Mouse (Mus musculus) forebrain, embryonic 16.5 days (tissue): ENCODE results near the gene Gm45062. TPM values are rescaled to one million over a fixed set of nuclear protein-coding genes. Genes with fewer than 3 reads are reported as not detected.

Experiments used
- ATAC-seq: fragments of 200-750 bp; cut with Nextera tagmentation; 2 replicates; pipeline ENCODE4 v1.8.0; 2017; ENCODE audit warnings: mild to moderate bottlenecking, moderate library complexity
- H3K27ac ChIP-seq: fragments of 300-500 bp; sonication (generic); 2 replicates; pipeline ENCODE4 v1.5.1; 2014; ENCODE audit warnings: low read length, control low read depth
- H3K27me3 ChIP-seq: fragments of 300-500 bp; sonication (generic); replicated peaks from 2 replicates; pipeline ENCODE4 v1.6.1; 2014; ENCODE audit warnings: low read length; ENCODE audit not compliant: control insufficient read depth, insufficient read depth
- H3K36me3 ChIP-seq: fragments of 300-500 bp; sonication (generic); 2 replicates; pipeline ENCODE4 v1.6.1; 2014; ENCODE audit not compliant: control insufficient read depth, insufficient read depth
- H3K4me1 ChIP-seq: fragments of 300-500 bp; sonication (generic); replicated peaks from 2 replicates; pipeline ENCODE4 v1.6.1; 2014; ENCODE audit warnings: low read length; ENCODE audit not compliant: control insufficient read depth, insufficient read depth
- H3K4me2 ChIP-seq: fragments of 300-500 bp; sonication (generic); 2 replicates; pipeline ENCODE4 v1.6.1; 2014; ENCODE audit warnings: mild to moderate bottlenecking, low read length, control low read depth
- H3K4me3 ChIP-seq: fragments of 300-500 bp; sonication (generic); replicated peaks from 2 replicates; pipeline ENCODE4 v1.5.1; 2014; ENCODE audit warnings: mild to moderate bottlenecking, low read length, control low read depth
- H3K9ac ChIP-seq: fragments of 300-500 bp; sonication (generic); replicated peaks from 2 replicates; pipeline ENCODE4 v1.6.1; 2014; ENCODE audit warnings: low read depth, low read length, control low read depth
- H3K9me3 ChIP-seq: fragments of 300-500 bp; sonication (generic); 2 replicates; pipeline ENCODE4 v1.6.1; 2016; ENCODE audit warnings: low read length; ENCODE audit not compliant: control insufficient read depth
- WGBS: fragments of 180-500 bp; shearing (Covaris S2); extraction: QIAGEN DNeasy Blood & Tissue Kit; methylation state at CpG from one replicate; pipeline ENCODE4 v1.1.7; 2014; 5-methylcytosine and 5-hydroxymethylcytosine counted together
- polyA plus RNA-seq: library from polyadenylated mRNA; unstranded; fragments of >200 nt; fragmentation: Nextera tagmentation; extraction: Ambion mirVana; gene quantifications from 2 replicates; pipeline ENCODE4 v1.2.1, GENCODE M21; 2015

The Gm45062 gene
- polyA plus RNA-seq, 1 experiment from 2014 or later = 24.3 TPM

DNA sequence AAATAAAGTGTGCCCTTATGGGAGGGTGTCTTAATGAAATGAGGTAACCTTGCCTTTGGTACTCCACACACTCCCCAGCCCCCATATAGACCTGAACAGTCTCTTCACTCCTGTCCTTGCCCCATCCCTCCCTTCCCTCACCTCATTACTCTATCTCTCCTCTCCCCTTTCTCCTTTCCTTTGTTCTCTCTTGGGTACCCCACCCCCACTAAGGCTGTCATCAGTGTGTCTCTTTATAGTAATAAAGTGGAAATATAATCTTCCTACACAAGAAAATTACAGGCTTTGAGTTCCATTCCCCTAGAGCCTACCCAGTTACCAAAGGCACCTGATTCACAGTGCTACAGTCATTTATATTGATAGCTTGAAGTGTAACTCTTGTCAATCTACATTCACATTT, 134.8 kb downstream of the Gm45062 start:
- peak; percentile 28; the same call in 1 of the 2 replicates for ATAC-seq
- Histone ChIP-seq H3K9ac (no peak overlapping the region), H3K9me3 (no peaks in the 10 kb centered on the region), H3K4me1 (peaks cover 5% of the 10 kb centered on the region), H3K4me3 (no peak overlapping the region), H3K27me3 (no peaks in the 10 kb centered on the region), H3K27ac (no peak overlapping the region), H3K4me2 (no peak overlapping the region), H3K36me3 (no peaks in the 10 kb centered on the region)

DNA sequence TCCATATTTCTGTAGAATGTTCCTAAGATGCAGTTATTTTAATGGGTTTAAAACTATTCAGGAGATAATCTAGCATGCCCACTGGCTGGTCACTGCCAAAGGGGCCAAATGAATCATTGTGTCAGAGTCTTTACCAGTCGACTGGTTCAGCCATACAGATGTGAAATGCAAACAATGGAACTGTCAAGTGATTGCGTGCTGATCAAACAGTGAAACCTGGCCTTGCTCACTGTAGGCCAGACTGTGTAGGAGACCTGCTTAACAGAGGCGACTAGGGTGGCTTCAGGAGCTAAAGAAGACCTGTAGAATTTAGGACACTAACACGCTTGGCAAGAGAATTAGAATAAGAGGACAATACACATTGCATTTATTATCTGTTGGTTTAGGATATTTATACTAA, 135.8 kb downstream of the Gm45062 start:
- Histone ChIP-seq H3K36me3 (no peaks in the 10 kb centered on the region), H3K27me3 (no peaks in the 10 kb centered on the region), H3K9me3 (no peaks in the 10 kb centered on the region), H3K4me2 (no peak overlapping the region), H3K4me1 (peaks cover 5% of the 10 kb centered on the region), H3K4me3 (no peak overlapping the region), H3K9ac (no peak overlapping the region), H3K27ac (no peak overlapping the region)
- WGBS = 41% methylated on average over 4 of the region's 4 CpGs
- no peak for ATAC-seq

DNA sequence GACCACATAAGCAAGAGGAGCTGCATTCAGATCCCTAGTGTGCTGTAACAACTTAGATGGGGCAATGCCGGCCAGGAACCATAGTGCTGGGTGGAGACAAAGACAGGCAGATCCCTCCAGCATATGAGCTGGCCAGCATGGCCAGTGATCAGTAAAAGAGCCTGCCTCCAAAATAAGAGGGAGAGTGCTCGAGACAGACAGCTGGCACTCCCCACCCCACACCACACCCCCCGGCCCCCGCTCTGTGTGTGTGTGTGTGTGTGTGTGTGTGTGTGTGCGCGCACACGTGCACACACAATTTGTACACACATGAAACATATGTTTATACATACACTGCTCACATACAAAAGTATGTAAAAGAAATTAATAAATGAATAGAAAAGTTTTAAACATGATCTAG, 138.0 kb downstream of the Gm45062 start:
- 75% methylated on average over 7 of the region's 7 CpGs for WGBS
- Histone ChIP-seq H3K9me3 (no peaks in the 10 kb centered on the region), H3K9ac (no peak overlapping the region), H3K4me2 (no peak overlapping the region), H3K4me1 (peaks cover 5% of the 10 kb centered on the region), H3K4me3 (no peak overlapping the region), H3K27ac (peak overlapping the region; percentile 42), H3K27me3 (no peaks in the 10 kb centered on the region), H3K36me3 (no peaks in the 10 kb centered on the region)
- peak; percentile 39; the same call in 1 of the 2 replicates for ATAC-seq

DNA sequence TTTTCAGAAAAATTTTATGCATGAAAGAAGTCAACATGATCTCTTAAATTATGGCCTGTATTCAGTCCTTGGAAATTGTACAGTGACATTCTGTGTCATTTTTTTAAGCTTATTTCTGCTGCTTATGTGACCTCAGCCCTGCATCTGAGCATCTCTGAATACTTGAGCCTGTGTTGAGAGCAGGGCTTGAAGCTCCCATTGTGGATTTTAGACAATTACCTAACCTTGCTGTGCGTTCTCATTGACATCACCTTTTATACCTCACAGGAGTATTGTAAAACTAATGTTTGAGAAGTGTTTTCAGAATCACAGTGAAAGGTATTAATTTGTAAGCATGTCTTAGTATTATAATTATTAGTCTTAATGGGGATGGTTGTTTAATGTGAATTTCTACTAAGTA, 140.5 kb downstream of the Gm45062 start:
- Histone ChIP-seq H3K9ac (no peak overlapping the region), H3K27me3 (no peaks in the 10 kb centered on the region), H3K27ac (peak overlapping the region; percentile 10; the same call in 1 of the 2 replicates), H3K4me1 (peaks cover 5% of the 10 kb centered on the region), H3K4me3 (no peak overlapping the region), H3K4me2 (no peak overlapping the region), H3K36me3 (peaks cover 2% of the 10 kb centered on the region; the same call in 1 of the 2 replicates), H3K9me3 (no peaks in the 10 kb centered on the region)
- peak; percentile 26; the same call in 1 of the 2 replicates for ATAC-seq
- WGBS = 16% methylated on average over 1 of the region's 1 CpGs

DNA sequence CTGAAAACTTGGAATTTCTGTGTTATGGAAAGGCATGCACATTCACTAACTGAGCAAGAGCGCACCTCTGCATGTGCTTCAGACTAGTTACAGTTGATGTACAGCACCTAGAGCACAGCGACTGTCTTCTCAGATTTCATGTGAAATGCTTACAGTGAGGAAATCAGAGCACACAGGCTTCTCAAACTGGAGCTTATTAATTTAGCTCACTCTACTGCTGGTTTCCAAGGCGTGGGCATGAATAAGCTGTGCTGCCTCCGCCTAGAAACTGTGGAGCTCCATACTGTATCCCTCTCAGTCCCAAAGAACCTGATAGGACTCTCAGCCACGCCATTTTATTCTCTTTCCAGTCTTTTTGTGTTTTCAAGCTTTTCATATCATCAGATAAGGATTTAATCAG, 143.9 kb downstream of the Gm45062 start:
- H3K4me2 ChIP-seq = no peak overlapping the region
- no peak for ATAC-seq
- H3K27me3 ChIP-seq = no peaks in the 10 kb centered on the region
- H3K9ac ChIP-seq = no peak overlapping the region
- 91% methylated on average over 5 of the region's 5 CpGs for WGBS
- no peaks in the 10 kb centered on the region for H3K9me3 ChIP-seq
- H3K4me3 ChIP-seq = no peak overlapping the region
- peaks cover 2% of the 10 kb centered on the region; the same call in 1 of the 2 replicates for H3K36me3 ChIP-seq
- H3K27ac ChIP-seq = no peak overlapping the region
- H3K4me1 ChIP-seq = no peaks in the 10 kb centered on the region; the same call in 1 of the 2 replicates

DNA sequence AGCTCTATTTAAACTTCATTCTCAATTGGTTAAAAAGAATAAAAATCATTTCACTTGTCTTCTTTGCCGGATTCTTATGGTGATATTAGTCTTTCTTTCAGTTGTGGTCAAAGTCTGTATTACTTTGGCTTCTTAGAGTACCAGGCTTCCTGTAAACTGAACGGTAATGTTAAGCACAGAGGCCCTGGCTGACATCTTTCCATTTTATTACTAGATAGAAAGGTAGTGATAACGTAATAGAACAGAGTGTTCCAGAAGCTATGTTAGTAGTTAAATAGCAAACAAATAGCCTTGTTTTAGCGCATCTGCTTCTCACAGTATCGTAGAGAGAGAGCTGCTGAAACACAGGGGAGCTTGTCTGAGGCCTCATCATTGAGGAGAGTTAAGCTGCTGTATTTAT, 146.6 kb downstream of the Gm45062 start:
- Histone ChIP-seq H3K27me3 (no peaks in the 10 kb centered on the region), H3K36me3 (peaks cover 2% of the 10 kb centered on the region; the same call in 1 of the 2 replicates), H3K27ac (no peak overlapping the region), H3K4me3 (no peak overlapping the region), H3K9me3 (no peaks in the 10 kb centered on the region), H3K4me2 (no peak overlapping the region), H3K4me1 (no peaks in the 10 kb centered on the region), H3K9ac (no peak overlapping the region)
- no peak for ATAC-seq
- WGBS = 95% methylated on average over 5 of the region's 5 CpGs

DNA sequence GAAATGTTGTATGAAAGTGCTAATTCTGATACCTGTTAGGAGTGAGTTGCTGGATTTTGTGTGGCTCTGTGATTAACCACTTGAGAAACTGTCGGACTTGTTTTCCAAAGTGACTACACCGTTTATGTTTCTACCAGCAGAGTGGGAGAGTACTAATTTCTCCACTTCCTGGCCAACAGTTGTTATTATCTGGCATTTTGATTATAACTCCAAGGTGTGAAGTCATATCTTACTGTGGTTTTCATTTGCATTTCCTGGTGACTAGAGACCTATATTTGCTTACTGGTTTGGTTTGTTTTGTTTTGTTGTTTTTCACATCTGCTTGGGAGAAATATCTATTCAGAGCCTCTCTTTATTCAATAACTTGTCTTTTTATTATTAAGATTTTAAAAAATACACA, 149.1 kb downstream of the Gm45062 start:
- no peak overlapping the region for H3K27ac ChIP-seq
- H3K27me3 ChIP-seq = no peaks in the 10 kb centered on the region
- no peak overlapping the region for H3K9ac ChIP-seq
- WGBS = 82% methylated on average over 2 of the region's 2 CpGs
- H3K4me1 ChIP-seq = peaks cover 8% of the 10 kb centered on the region
- H3K4me2 ChIP-seq = no peak overlapping the region
- no peak overlapping the region for H3K4me3 ChIP-seq
- ATAC-seq = no peak
- H3K9me3 ChIP-seq = no peaks in the 10 kb centered on the region
- no peaks in the 10 kb centered on the region for H3K36me3 ChIP-seq

DNA sequence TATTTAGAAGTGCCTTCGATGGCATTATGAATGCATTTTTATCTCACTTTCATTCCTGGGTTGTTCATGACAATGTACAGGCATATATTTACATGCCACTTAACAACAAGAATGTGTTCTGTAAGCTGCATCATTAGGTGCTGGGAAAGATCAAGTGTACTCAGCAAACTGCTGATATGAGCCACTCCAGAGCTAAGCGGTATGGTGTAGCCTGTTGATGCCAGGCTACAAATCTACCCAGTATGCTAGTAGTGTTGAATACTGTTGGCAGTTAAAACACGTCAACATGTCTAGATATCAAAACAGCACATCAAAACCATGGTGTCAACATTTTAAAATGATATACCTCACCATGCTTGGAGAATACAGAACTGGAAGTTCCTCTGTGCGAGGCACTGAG, 150.6 kb downstream of the Gm45062 start:
- Histone ChIP-seq H3K4me2 (no peak overlapping the region), H3K4me1 (peaks cover 11% of the 10 kb centered on the region), H3K9me3 (no peaks in the 10 kb centered on the region), H3K36me3 (no peaks in the 10 kb centered on the region), H3K4me3 (no peak overlapping the region), H3K27me3 (no peaks in the 10 kb centered on the region), H3K9ac (no peak overlapping the region), H3K27ac (no peak overlapping the region)
- WGBS = 73% methylated on average over 4 of the region's 4 CpGs
- ATAC-seq = no peak

DNA sequence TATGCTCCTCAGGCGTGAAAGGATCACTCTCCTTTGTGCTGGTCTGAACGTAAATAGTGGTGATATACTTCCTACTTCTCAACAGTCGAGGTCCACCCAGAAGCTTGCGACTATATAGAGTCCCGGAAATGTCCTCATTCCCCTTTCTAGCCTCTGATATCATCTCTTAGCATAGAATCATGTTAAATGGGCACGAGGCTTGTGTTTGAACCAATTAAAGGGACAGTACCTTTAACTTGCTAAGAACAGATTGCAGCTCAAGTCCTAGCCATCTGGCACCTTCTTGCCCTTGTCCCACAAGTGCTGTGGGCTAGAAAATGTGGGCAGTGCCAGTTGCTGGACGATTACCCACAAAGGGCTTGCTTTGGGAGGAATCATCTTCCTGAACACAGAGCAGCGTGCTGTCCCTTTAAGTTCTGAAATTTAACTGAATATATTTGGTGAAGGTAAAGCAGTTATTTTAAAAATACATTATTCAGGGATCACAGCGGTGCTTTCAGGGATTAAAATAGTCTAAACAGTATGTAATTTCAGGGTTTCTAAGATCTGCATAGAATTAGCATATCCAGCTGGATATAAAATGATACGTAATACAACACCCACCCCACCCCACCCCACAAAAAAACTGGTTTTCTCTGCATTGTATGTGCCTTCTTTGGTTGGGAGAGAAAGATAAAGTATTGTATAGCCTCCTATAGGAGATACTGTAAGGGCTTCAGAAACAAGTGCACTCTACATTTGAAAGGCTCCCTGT, 153.8 kb downstream of the Gm45062 start:
- Histone ChIP-seq H3K4me2 (peak overlapping the region; percentile 36), H3K9me3 (no peaks in the 10 kb centered on the region), H3K27me3 (no peaks in the 10 kb centered on the region), H3K36me3 (no peaks in the 10 kb centered on the region), H3K4me3 (no peak overlapping the region), H3K27ac (peak overlapping the region; percentile 35), H3K9ac (peak overlapping the region; percentile 36), H3K4me1 (peaks cover 11% of the 10 kb centered on the region)
- ATAC-seq = peak; percentile 62
- WGBS = 41% methylated on average over 10 of the region's 10 CpGs
